Mouse (Mus musculus): Measurements from ENCODE around the gene Spats2l.

The Spats2l gene

DNA sequence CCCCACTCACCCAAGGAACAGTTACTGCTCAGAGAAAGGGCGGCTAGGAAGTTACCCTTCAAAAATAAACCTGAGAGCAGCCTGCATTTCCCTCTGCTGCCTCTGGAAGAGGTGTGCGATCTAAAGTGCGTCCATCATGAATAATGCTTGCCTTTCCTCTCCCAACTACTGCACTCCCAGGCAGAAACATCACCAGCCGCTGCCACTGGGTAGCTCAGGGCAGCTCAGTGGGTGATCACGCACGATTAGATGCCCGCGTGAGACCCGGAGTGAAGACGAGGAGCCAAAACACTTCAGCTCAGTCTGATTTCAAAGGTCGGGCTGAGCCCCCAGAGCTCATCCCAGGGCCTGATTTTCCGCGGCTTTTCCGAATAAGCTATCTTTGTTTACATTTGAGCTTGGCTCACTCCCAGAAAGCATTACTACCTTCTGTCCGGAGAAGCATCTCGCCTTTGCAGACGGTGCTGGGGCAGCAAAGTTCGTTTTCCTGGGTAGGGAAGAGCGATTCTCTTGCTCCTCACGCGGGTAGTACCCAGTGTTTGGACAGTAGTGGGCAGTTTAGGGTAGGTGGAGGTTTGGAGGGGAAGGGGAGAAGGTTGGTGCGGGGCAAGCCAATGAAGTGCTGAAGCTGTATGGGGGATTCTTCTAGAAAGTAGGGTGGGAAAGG is at the start of gene Spats2l:
Gene Spats2l (plus strand): TSS at position 162 of the 667 bp plus-strand sequence.
- peak; percentile 11 to 29 for DNase-seq (ENCODE audit: low spot score in 2 of 2)

DNA sequence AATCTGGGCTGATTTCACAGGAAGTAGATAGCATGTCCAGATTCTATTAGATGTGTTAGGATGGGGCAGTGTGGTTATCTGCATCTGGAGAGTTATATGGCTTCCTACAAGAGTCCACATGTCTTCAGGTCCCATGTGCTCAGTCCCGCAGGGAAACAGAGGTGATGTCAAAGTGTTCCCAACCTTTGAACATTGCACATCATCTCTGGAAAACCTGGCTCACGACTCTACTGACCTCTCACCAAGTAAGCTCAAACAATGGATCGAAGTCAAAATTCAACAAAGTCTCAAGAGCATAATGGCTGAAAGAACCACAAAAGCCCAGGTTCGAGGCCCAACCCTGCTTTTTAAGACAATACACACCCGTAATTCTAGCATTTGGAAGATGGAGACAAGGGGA is 48.7 kb upstream of the Spats2l start:
- no peak for DNase-seq (ENCODE audit: low spot score in 2 of 2)

DNA sequence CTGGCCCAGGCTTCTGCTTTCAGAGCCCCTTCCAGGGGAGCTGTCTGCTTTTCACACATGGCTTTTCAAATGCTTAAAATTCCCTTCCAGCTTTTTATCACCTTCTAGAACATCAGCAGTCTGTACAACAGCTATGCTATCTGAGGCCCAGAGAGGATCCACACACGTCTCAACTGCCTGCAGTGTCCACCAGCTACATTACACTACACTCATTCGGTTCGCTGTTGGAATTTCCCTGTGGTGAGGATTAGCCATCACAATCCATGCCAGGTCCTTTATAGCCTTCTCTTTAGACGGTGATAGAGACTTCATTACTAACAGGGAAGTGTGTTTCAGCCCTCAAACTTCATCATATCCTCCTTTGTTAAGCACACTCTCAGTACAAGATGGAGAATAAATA is 38.1 kb upstream of the Spats2l start:
- DNase-seq (ENCODE audit: low spot score in 2 of 2): no peak

DNA sequence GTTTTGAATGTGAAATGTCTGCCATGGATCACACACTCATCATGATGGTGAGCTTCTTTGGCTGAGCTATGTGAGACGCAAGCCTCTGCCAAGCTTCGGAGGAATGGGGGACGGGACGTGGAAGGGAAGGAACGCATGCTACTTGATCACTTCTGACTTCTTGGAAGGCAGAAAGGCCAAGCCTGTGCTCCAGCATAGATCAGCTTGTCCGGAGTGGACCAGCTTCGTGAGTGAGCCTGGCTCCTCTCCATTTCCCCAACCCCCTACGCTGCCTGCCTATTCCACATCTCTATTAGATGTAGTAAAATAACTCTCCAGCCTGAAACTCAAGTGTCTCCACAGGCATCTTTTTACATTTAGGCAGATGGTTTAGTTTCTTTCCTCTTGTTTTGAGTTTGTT is 32.2 kb upstream of the Spats2l start:
- DNase-seq (ENCODE audit: low spot score in 2 of 2): no peak

DNA sequence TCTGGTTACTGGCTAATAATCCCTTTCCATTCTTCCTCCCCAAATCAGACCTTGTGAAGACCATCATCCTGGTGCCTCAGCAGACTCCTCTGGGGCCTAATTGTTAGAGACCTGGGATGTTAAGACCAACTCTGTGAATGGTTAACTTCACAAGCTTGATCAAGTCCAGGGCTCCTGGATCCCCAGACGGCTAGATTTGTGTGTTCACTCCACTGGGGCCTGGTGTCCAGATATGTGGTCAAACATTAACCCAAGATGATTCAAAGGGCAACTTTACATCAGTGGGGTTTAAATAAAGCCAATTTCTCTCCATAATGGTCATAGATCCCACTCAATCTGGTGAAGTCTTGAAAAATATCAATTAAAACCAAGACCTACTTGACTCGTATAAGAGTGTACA is 31.7 kb upstream of the Spats2l start:
- DNase-seq (ENCODE audit: low spot score in 2 of 2): no peak

DNA sequence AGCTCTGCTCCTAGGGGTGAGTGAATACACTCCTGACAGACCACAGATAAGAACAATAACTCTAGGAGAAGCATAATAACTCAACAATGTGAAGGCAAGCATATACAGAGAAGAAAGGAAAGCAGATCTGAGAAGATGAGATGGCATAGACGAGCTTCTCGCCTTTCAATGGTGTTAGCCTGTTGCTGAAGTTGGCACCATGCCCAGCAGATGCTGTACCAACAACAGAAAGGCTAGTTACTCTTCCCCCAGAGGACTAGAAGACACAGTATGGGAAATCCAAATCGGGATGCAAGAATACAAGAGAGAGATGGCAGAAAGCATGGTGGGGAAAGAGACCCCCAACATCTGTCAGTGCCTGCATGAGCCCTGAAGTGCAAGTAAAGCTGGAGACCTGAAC is 22.2 kb upstream of the Spats2l start:
- DNase-seq (ENCODE audit: low spot score in 2 of 2): no peak

DNA sequence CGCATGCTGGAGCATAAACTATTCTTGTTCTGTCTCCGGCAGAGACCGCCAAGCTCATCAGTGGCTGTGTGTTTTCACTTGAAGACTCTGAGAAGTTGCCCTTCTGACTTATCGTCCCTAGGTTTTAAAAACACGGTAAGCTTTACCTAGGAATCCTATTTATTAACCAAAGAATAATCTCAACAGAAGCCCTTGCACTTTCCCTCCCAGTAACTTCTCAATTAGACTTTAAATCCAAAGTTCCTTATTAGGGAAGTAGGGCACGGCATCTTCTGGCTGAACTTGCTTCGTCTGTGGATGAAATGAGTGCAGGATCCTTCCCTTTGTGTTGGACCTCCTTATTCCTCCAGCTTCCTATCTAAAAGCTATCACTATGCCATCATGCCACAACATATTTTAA is 7.6 kb upstream of the Spats2l start:
- DNase-seq (ENCODE audit: low spot score in 2 of 2): no peak

DNA sequence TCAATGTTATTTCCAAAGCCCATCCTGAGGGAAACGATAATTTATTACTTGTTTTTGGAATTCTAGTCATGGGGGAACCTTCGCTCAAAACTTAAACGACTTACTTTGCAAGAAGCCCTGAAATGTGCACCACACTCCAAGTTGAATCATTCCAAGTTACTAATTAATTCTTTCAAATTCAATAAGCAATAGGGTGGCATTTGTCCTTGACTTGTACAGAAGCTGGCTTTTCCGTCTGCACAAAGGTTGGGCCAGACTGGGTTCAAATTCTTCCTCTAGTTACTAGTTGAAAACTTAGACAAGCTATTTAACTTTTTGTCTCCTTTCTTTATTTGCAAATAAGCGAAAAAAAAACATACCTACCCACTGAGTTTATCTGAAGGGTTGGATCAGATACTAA is 636 bp upstream of the Spats2l start:
- no peak for DNase-seq (ENCODE audit: low spot score in 2 of 2)

DNA sequence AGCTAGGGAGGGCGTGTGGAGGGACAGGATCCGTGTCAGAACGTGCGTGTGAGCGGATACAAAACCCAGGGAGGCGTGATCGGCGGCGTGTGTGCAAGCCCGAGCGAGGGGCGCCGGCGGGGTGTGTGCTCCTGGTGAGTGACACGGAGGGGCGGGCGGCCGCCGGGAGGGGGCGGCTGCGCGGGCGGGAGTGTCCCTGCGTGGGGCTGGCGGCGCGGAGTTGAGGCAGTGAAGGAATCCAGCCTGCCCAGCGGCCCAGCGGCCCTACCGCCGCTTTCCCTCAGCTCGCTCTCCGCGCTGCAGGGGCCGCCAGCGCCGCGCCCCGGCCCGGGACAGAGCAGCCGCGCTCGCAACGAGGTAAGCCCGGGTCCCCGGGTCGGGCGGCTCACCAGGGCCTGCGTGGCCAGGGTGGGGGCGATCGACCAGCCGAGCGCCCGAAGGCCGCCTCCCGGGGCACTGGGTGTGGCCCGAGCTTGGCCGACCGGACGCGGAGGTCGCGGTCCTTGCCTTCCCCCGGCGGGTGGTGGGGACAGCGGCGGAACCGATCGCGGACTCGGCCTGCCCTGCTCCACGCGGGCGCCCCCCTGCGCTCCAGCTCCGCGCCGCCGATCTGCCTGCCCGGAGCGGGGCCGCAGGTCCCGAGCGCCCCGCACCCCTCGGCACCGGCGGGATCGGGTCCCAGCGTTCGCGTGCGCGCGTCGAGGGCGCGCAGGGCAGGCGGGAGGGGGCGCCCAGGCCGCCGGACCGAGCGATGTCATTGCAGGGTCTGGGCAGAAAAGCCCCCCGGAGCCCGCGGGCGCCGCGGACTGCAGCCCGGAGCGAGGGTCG is 920 bp downstream of the Spats2l start:
- peak; percentile 41 to 45 for DNase-seq (ENCODE audit: low spot score in 2 of 2)

DNA sequence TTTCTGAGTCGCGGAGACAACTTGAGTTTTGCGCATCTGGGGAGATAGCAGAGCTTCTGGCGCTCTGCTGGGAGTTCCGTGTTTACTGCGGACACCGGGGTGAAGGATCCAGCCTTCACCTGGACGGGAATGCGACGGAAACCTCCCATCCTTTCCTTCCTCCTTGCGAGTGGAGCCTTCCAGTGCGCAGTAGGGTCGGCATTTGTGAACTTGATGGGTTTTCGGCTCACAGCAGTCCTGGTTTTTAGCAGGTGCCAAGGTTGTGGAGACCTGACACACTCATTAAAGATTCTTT is 1.5 kb downstream of the Spats2l start:
- DNase-seq (ENCODE audit: low spot score in 2 of 2): peak in 1 of 2 experiments; percentile 13

DNA sequence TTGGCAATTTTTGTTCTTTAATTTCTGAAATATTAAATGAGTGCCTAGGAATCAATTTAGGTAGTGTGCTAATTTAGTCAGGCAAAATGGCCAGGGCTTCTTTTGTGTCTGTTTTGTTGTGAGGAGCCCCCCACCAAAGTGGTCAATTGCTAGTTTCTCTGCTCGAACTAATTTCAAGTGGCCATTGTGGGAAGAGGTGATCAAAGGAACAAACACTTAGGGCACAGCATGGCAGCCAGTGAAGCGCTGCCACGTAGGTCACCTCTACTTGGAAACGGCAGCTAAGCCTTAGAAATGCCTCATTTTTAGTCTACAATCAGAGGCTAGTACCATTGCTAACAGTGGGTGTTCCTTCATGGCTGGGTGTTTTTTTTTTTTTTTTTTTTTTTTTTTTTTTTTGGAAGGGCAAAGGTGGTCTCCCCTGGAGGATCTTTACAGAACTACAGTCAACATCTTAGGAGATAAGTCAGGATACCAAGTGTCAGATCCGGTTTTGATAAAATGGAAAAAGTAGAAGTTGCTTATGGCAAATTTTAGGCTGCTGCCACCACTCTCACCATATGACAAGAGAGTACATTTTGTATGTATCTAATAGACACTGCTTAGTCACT is 2.8 kb downstream of the Spats2l start:
- DNase-seq (ENCODE audit: low spot score in 2 of 2): no peak

DNA sequence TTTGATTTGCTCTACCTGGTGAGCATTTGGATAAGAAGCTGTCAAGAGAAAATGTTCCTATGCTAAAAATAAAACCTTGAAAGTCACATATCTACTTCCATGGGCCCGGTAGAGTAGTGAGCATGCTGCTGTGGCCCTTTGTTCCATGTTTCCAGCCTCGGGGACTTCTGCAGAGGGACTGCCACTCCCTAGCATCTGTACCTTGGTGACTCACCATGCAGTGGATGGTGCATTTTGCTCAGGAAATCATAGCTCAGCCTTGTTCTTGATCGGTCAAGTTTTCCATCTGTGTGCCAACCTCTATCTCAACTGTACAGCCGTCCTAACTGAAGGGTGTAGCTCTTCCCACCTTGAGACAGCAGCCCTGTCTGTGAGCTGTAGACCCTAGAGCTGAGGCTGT is 10.3 kb downstream of the Spats2l start:
- no peak for DNase-seq (ENCODE audit: low spot score in 2 of 2)

DNA sequence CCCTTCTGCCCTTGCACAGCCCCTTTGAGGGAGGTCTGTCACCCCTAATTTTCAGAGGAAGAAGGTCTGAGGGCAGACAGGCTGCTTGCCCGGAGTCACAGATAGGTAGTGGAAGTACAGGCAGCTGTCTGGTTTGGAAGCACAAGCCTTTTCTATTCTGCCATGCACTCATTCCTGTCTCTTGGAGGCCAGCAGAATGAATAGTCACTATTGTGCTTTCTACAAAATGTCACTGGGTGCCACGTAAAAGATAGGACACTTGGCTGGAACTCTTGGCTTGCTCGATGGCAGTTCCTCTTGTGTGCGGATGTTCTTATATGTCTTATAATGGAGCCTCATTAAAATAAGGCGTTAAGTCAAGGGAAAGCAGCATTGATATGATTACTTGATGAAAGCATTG is 15.9 kb downstream of the Spats2l start:
- DNase-seq (ENCODE audit: low spot score in 2 of 2): no peak

DNA sequence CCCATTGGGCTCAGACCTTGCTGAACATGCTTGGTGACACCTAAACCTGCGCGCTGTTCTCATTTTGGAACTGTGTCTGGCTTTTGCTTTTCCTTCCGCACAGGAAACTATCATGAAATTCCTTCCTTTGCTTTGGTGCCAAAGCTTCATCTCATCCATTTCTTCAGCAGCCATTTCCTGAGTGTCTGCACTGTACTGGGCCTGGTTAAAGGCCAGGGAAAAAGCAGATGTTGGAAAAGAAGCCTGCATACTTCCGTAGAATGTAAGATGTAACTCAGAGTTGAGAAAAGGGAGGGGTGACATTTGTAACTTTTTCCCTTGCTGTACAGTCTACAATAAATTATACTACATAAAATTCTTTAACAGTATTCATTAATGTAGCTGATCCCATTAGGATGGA is 18.2 kb downstream of the Spats2l start:
- no peak for DNase-seq (ENCODE audit: low spot score in 2 of 2)

DNA sequence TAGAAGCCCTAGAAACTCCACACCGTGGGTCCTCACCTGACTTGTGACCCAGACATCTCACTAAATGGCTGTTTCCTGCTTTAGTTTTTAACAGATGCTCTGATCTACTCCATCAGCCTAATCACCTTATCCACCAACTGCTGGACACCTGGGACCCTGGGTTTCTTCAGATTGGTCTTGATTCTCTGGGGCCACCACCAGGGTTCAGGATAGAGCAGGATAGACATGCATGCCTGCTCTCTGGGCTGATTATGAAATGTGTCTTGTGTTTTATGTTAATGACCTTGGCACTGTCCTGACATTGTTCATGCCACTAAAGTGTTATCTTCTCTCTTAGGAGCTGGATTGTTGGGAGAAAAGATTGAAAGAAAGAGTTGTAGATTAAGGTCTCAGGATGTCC is 21.9 kb downstream of the Spats2l start:
- DNase-seq (ENCODE audit: low spot score in 2 of 2): no peak

DNA sequence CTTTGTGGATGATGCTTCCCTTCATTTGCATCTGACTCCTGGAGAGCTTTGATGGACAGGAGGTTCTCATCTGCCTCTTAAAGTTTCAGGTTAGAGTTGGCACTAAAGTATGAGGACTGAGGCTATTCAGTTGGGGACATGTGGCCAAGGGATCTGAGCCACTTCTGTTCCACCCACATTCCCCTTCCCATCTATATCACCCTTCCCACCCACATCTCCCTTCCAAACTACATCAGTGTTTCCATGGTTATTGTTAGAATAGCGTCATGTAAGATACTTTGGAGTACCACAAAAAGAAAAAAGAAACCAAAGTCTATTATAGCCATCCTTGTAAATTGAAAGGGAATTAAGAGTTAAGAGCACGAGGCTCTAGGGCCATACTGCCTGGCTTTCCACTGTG is 25.4 kb downstream of the Spats2l start:
- no peak for DNase-seq (ENCODE audit: low spot score in 2 of 2)

DNA sequence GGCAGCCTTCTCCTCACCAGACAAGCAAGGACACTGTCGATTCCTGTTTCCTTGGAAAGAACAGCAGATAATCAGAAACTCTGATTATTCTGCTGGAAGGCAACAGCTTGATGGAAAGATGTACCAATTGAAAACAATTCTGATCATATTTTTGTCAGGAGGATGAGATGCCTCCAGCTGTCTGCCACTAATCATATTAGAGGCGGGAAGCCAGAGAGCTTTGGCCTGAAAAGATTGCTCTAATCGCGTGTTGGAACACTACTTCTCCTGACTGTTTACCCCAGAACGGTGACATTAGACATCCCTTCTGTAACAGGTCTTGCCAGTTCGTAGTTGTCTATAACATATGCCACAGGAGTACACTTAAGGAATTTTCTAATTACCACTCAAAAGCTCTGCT is 26.9 kb downstream of the Spats2l start:
- DNase-seq (ENCODE audit: low spot score in 2 of 2): no peak

DNA sequence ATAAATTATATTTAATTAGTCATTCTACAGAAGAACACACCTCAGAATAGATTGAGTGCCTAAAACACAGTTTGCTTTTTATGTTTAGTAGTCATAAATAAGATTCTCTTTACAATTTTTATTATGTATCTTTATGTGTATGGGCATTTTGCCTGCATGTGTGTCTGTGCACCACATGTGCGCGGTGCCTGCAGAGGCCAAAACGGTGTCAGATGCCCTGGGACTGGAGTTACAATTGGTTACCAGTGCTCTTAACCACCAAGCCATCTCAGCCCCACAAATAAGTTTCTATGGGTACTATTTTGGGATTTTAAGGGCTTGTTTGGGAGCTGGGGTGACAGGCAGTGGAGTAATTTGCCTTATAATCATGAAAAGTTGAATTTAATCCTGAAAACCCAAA is 32.2 kb downstream of the Spats2l start:
- DNase-seq (ENCODE audit: low spot score in 2 of 2): no peak

DNA sequence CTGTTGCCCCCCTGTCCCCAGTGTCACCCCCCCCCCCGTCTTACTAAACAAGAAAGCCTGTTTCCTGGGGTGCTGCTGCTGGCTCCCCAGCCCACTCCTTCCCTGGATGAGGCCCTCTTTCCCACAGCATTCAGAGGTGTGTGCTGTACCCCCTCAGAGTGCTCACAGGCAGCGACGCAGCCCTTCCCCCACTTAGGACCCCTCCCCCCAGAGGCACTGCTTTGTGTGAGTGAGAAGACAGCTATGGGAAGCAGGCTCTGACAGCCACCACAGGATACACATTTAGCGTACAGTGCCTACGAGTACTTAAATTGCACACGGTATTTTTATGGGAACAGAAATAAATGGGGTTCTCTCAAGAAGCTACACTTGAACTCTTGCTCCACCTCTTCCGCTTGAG is 33.9 kb downstream of the Spats2l start:
- DNase-seq (ENCODE audit: low spot score in 2 of 2): no peak

DNA sequence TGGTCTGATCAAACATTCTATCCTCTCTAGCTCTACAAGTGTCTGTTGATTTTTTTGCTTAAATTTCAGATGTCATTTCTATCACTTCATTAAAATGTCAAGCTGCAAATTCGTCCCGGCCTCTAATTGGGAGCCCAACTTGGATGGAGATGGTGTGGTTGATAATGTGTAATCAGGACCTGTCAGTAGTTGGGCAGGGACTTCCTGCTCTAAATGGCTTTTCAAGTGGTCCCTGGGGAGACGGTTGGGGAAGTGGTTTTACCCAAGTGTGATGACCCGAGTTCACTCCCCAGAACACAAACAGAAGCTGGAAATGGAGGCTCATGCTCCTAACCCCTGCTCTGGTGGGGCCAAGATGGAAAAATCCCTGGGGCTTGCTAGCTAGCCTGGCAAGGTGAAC is 36.3 kb downstream of the Spats2l start:
- DNase-seq (ENCODE audit: low spot score in 2 of 2): no peak

DNA sequence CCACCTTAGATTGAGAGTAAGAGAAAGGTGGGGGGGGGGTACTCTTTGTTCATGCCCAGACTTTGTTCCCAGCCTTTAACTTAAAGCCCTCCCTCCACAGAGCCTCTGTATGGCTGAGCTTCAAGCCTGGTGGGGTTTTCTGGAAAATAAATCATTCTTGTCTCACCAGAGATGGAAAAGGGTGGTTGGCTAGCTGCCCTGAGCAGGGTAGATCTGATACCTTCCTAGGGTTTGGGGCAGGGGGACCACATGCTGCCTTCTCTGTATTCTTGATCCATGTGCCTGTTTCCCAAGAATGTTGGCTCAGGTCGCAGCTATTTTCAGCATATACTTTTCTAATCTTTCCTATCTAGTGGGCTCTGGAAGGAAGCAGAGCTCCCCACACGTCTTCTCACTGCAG is 43.1 kb downstream of the Spats2l start:
- DNase-seq (ENCODE audit: low spot score in 2 of 2): no peak

DNA sequence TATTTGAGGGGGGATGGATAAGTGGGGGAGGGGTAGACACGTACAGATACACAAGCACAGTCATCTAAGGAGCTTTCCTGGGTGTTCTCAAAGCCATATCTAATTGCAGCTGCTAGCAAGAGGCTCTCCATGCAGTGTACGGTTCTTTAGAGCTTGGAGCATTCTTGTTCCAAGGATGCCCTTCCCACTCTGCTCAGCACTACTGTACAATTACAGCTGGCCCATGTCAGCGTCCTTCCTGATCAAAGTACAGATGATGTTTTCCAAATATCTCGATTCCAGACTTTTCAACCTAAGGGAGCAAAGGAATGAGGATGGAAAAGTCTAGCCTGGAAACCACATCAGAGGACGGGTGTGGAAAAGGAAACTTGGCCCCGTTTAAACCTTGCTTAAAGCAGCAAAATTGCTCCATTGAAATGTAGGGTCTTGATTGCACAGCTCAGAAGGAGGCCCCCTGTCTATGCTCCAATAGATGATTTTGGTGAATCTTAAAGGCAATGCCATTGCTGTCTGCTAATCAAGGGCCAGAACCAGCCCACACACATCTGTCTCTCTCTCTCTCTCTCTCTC is 46.6 kb downstream of the Spats2l start:
- no peak for DNase-seq (ENCODE audit: low spot score in 2 of 2)

Measured in frontal cortex, postnatal 25 days (tissue).